Mouse (Mus musculus) CH12.LX (cell line): ENCODE measurements around the gene Thg1l. TPM values are rescaled to one million over a fixed set of nuclear protein-coding genes. Genes with fewer than 3 reads are reported as not detected.

Experiments used
- DNase-seq: peaks from one replicate; pipeline ENCODE4 v3.0.0-alpha.2; 2013; ENCODE audit errors: extremely low read depth
- H3K27ac ChIP-seq: 2 replicates; pipeline ENCODE4 v1.5.1; 2012; ENCODE audit warnings: low read depth, mild to moderate bottlenecking, control low read depth, moderate library complexity; ENCODE audit not compliant: insufficient read depth
- H3K27me3 ChIP-seq: replicated peaks from 2 replicates; pipeline ENCODE3; 2012; ENCODE audit warnings: inconsistent platforms
- H3K36me3 ChIP-seq, 2 experiments: replicated peaks in 1 of 2; 2 replicates each; pipeline versions ENCODE3 to v1.6.1; 2012; ENCODE audit warnings: inconsistent platforms in 1 of 2, low read length in 1 of 2, mild to moderate bottlenecking in 1 of 2, mixed read lengths in 1 of 2, moderate library complexity in 1 of 2; ENCODE audit not compliant: control insufficient read depth in 1 of 2, insufficient read depth in 1 of 2
- H3K4me1 ChIP-seq, 2 experiments: 2 replicates each; pipeline ENCODE4 v1.6.1; 2012; ENCODE audit warnings: inconsistent platforms in 1 of 2, moderate library complexity in 1 of 2; ENCODE audit not compliant: insufficient read depth in 2 of 2, control insufficient read depth in 1 of 2
- H3K4me2 ChIP-seq: 2 replicates; pipeline ENCODE4 v1.6.1; 2012; ENCODE audit warnings: low read depth, mild to moderate bottlenecking, control low read depth; ENCODE audit not compliant: poor library complexity, insufficient read depth, severe bottlenecking
- H3K4me3 ChIP-seq, 3 experiments: fragments of 150-350 bp in 1 of 3; sonication (generic) in 1 of 3; replicated peaks in 1 of 3; 2 replicates each; pipeline versions ENCODE3 to v1.5.1; 2011 to 2012; ENCODE audit warnings: low read depth in 2 of 3, low read length in 2 of 3, mild to moderate bottlenecking in 2 of 3, moderate library complexity in 2 of 3, control low read depth in 1 of 3, improper control_type of control experiment in 1 of 3, inconsistent platforms in 1 of 3, mixed read lengths in 1 of 3; ENCODE audit not compliant: poor library complexity in 1 of 3
- H3K79me2 ChIP-seq: replicated peaks from 2 replicates; pipeline ENCODE4 v1.6.1; 2012; ENCODE audit warnings: mild to moderate bottlenecking, moderate library complexity; ENCODE audit not compliant: control insufficient read depth, poor library complexity, insufficient read depth, severe bottlenecking; ENCODE audit errors: extremely low read depth
- H3K9ac ChIP-seq: 2 replicates; pipeline ENCODE4 v1.6.1; 2012; ENCODE audit warnings: low read depth, mild to moderate bottlenecking, control low read depth, moderate library complexity; ENCODE audit not compliant: insufficient read depth
- H3K9me3 ChIP-seq: replicated peaks from 2 replicates; pipeline ENCODE3; 2012; ENCODE audit warnings: low read length, inconsistent platforms, mixed read lengths
- BHLHE40 ChIP-seq: IDR thresholded peaks from 2 replicates; pipeline ENCODE4 v1.6.1; 2011; ENCODE audit warnings: mild to moderate bottlenecking, low read depth, low read length, improper control_type of control experiment
- CHD1 ChIP-seq: IDR thresholded peaks from 2 replicates; pipeline ENCODE4 v1.6.1; 2012; ENCODE audit warnings: low read depth, low read length, improper control_type of control experiment, inconsistent platforms
- CHD2 ChIP-seq: IDR thresholded peaks from 2 replicates; pipeline ENCODE4 v1.6.1; 2011; ENCODE audit warnings: low read length, improper control_type of control experiment
- CTCF ChIP-seq, 2 experiments: IDR thresholded peaks in 1 of 2; conservative IDR thresholded peaks in 1 of 2; 2 replicates each; pipeline ENCODE4 v1.5.1; 2011 to 2012; ENCODE audit warnings: low read depth in 2 of 2, low read length in 2 of 2, improper control_type of control experiment in 1 of 2, inconsistent platforms in 1 of 2, mild to moderate bottlenecking in 1 of 2, moderate library complexity in 1 of 2
- E2F4 ChIP-seq: IDR thresholded peaks from 2 replicates; pipeline ENCODE4 v1.6.1; 2011; ENCODE audit warnings: low read depth, low read length, improper control_type of control experiment; ENCODE audit not compliant: insufficient replicate concordance
- ELF1 ChIP-seq: IDR thresholded peaks from 2 replicates; pipeline ENCODE4 v1.6.1; 2014; ENCODE audit warnings: low read depth, mild to moderate bottlenecking, inconsistent platforms, low read length, improper control_type of control experiment
- EP300 ChIP-seq: IDR thresholded peaks from 2 replicates; pipeline ENCODE4 v1.6.1; 2011; ENCODE audit warnings: low read length, improper control_type of control experiment
- HCFC1 ChIP-seq: IDR thresholded peaks from 2 replicates; pipeline ENCODE4 v1.6.1; 2012; ENCODE audit warnings: low read depth, mild to moderate bottlenecking, inconsistent platforms, low read length, improper control_type of control experiment
- IRF4 ChIP-seq: IDR thresholded peaks from 2 replicates; pipeline ENCODE4 v1.6.1; 2014; ENCODE audit warnings: low read depth, mild to moderate bottlenecking, inconsistent platforms, low read length, improper control_type of control experiment
- JUND ChIP-seq: conservative IDR thresholded peaks from 2 replicates; pipeline ENCODE4 v1.6.1; 2011; ENCODE audit warnings: low read depth, low read length, improper control_type of control experiment
- MAX ChIP-seq: IDR thresholded peaks from 2 replicates; pipeline ENCODE4 v1.6.1; 2011; ENCODE audit warnings: low read length, improper control_type of control experiment
- NRF1 ChIP-seq: IDR thresholded peaks from 2 replicates; pipeline ENCODE4 v1.6.1; 2014; ENCODE audit warnings: low read depth, mild to moderate bottlenecking, inconsistent platforms, low read length, improper control_type of control experiment, moderate library complexity
- POLR2A ChIP-seq: IDR thresholded peaks from 2 replicates; pipeline ENCODE4 v1.6.1; 2011; ENCODE audit warnings: low read depth, mild to moderate bottlenecking, improper control_type of control experiment, low read length
- POLR2AphosphoS2 ChIP-seq: IDR thresholded peaks from 2 replicates; pipeline ENCODE4 v1.6.1; 2011; ENCODE audit warnings: low read depth, low read length, improper control_type of control experiment
- RCOR1 ChIP-seq: conservative IDR thresholded peaks from 2 replicates; pipeline ENCODE4 v1.6.1; 2012; ENCODE audit warnings: low read depth, mild to moderate bottlenecking, inconsistent platforms, low read length, improper control_type of control experiment
- SIN3A ChIP-seq: IDR thresholded peaks from 2 replicates; pipeline ENCODE4 v1.6.1; 2012; ENCODE audit warnings: low read length, improper control_type of control experiment, inconsistent platforms
- SMC3 ChIP-seq: IDR thresholded peaks from 2 replicates; pipeline ENCODE4 v1.6.1; 2011; ENCODE audit warnings: low read depth, low read length, improper control_type of control experiment
- USF1 ChIP-seq: IDR thresholded peaks from 2 replicates; pipeline ENCODE4 v1.6.1; 2014; ENCODE audit warnings: low read depth, mild to moderate bottlenecking, inconsistent platforms, low read length, improper control_type of control experiment
- ZC3H11A ChIP-seq: IDR thresholded peaks from 2 replicates; pipeline ENCODE4 v1.6.1; 2012; ENCODE audit warnings: low read depth, mild to moderate bottlenecking, inconsistent platforms, low read length, improper control_type of control experiment
- ZMIZ1 ChIP-seq: IDR thresholded peaks from 2 replicates; pipeline ENCODE4 v1.6.1; 2012; ENCODE audit warnings: low read depth, mild to moderate bottlenecking, inconsistent platforms, low read length, improper control_type of control experiment
- dilution Hi-C: fragments of 300-500 bp; cut with MboI; formaldehyde crosslinking; loops from 2 replicates; pipeline ENCODE4 v1.14.3; 2020; ENCODE audit warnings: low sequenced_read_pairs; ENCODE audit not compliant: extremely low pct_unique_long_range_greater_than_20kb, extremely low pct_ligation_motif_present
- in situ Hi-C: fragments of 300-500 bp; cut with MboI; formaldehyde crosslinking; loops from 3 replicates; pipeline ENCODE4 v1.14.3; 2019; ENCODE audit warnings: low sequenced_read_pairs, low pct_ligation_motif_present, low pct_unique_long_range_greater_than_20kb, mixed read lengths
- polyA plus RNA-seq: library from polyadenylated mRNA; unstranded; fragments of >175 nt; gene quantifications from 2 replicates; pipeline ENCODE4 v1.2.1, GENCODE M21; 2012; ENCODE audit warnings: low read depth; ENCODE audit not compliant: insufficient read length
- total RNA-seq, 2 experiments: library from RNA; depleted of rRNA; stranded (reverse); fragments of 300-350 nt in 1 of 2; fragments of >200 nt in 1 of 2; gene quantifications; 2 replicates each; pipeline ENCODE4 v1.2.3; 2012 to 2014

The Thg1l gene
- total and polyA plus RNA-seq, 3 experiments = 32.7 to 60.0 (median 45.6) TPM

GRCm38 (mm10) chr11:45944643-45945156, 10.6 kb downstream of the Thg1l start, which contains the start of gene Lsm11 (continued):
- no peak for TF ChIP-seq RCOR1
- peak; percentile 82 to 100 for TF ChIP-seq CTCF (conservative IDR thresholded peaks at IDR 0.05 in 1 of 2, IDR thresholded peaks at IDR 0.05 in 1 of 2; ENCODE audit: low read depth in 2 of 2, low read length in 2 of 2)
- TF ChIP-seq ZC3H11A = peak; percentile 46
- TF ChIP-seq EP300 = no peak
- TF ChIP-seq ZMIZ1 = peak; percentile 25; the same call in 1 of the 2 replicates
- peak; percentile 84 for TF ChIP-seq SIN3A
- peak; percentile 61 for TF ChIP-seq HCFC1
- peak; percentile 45 for TF ChIP-seq BHLHE40
- TF ChIP-seq POLR2AphosphoS2 = no peak
- no peak for TF ChIP-seq E2F4
- TF ChIP-seq NRF1 = peak; percentile 94
- no peak for TF ChIP-seq CHD2
- peak; percentile 67; the same call in 1 of the 2 replicates for TF ChIP-seq POLR2A
- TF ChIP-seq, all 38 proteins: peak for 21

GRCm38 (mm10) chr11:45943891-45944642, 11.2 kb downstream of the Thg1l start:
- Histone ChIP-seq H3K27me3 (no peaks in the 10 kb centered on the region), H3K79me2 (no peaks in the 10 kb centered on the region), H3K4me1 (peaks cover 0 to 24% of the 10 kb centered on the region in 2 experiments; a peak in 3 of 4 replicates), H3K9ac (peak overlapping the region; percentile 76), H3K4me3 (peak overlapping the region; percentile 71 to 92 (median 79)), H3K9me3 (no peaks in the 10 kb centered on the region), H3K36me3 (peaks cover 16 to 59% of the 10 kb centered on the region in 2 experiments), H3K27ac (no peak overlapping the region), H3K4me2 (peak overlapping the region; percentile 81)
- dilution Hi-C loops = no loop called here
- in situ Hi-C loops = no loop called here
- TF ChIP-seq BHLHE40 = 0 out of 2 replicates have a peak, but pooled peaks have one; percentile 10
- no peak for TF ChIP-seq JUND
- TF ChIP-seq CHD1 = no peak
- no peak for TF ChIP-seq USF1
- TF ChIP-seq MAX = peak; percentile 35; the same call in 1 of the 2 replicates
- no peak for TF ChIP-seq IRF4
- TF ChIP-seq SMC3 = no peak
- TF ChIP-seq ELF1 = no peak
- TF ChIP-seq ZMIZ1 = no peak
- no peak for DNase-seq
